8 mouse cellular contexts compared by ENCODE assay signal in the genomic region with DNA sequence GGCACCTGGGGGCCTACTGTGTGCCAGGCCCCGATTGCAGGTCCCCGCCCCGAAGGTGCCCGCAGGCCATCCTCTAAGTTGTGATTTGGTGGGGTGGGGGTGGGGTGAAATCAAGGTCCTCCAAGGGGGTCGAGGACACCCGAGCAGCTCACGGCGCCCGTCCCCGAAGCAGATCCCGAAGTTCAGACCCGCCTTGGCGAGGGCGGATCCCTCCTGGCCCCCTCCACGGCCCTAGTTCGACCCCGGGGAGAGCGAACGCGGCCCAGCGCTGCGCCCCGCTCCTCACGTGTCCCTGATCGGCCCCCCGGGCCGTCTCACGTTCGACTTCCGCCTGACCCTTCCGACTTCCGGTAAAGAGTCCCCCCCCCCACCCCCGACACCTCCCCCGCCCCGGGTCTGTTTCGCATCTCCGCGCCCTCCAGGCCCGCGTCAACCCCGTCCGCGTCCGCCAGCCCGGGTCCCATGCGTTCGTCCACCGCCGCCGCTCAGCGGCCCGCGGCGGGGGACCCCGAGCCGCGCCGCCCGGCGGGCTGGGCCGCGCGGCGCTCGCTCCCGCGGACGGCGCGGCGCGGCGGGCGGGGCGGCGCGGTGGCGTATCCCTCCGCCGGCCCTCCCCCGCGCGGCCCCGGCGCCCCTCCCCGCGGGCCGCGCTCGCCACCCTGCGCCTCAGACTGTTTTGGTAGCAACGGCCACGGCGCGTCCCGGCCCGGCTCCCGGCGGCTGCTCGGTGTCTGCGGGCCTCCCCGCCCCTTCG. TPM values are rescaled to one million over a fixed set of nuclear protein-coding genes. Genes with fewer than 3 reads are reported as not detected.
DNase-seq lines count a peak whose midpoint lies in the region; ATAC-seq and TF ChIP-seq lines count a peak whose summit lies in the region.

A gene (plus strand): TSS at position 164 of the 754 bp plus-strand sequence.

- peak within 1 kb of the TSS; percentile 90 for H3K9ac ChIP-seq in intestine, postnatal 0 days (ENCODE audit: low read depth, low read length)

- intact Hi-C loops in left cerebral cortex, postnatal 36 days (cut with DNase I) = loop anchor here (2.0 to 5.0 kb wide), 3 partner anchors 51 to 131 kb away; a partner anchor contains a TSS

- H3K9me3 ChIP-seq in intestine, postnatal 0 days (ENCODE audit: control insufficient read depth) = no peaks in the 10 kb centered on the region
- H3K9me3 ChIP-seq in midbrain, embryonic 10.5 days (replicated peaks) = no peaks in the 10 kb centered on the region

- peak; percentile 86 for ATAC-seq in intestine, postnatal 0 days

- H3K4me2 ChIP-seq in intestine, postnatal 0 days (replicated peaks; ENCODE audit: low read depth) = peak within 1 kb of the TSS; percentile 84

- H3K27ac ChIP-seq in intestine, postnatal 0 days (ENCODE audit: low read depth, low read length) = peak within 1 kb of the TSS; percentile 97
- peak within 1 kb of the TSS; percentile 99 for H3K27ac ChIP-seq in midbrain, embryonic 10.5 days (replicated peaks)

- H3K4me3 ChIP-seq in intestine, postnatal 0 days (ENCODE audit: low read depth, low read length) = peak within 1 kb of the TSS; percentile 88
- peak within 1 kb of the TSS; percentile 100 for H3K4me3 ChIP-seq in midbrain, embryonic 10.5 days

- peak; percentile 76 for DNase-seq in adrenal gland, adult 8-10 months
- DNase-seq in embryo, embryonic 9.5 days (ENCODE audit: extremely low spot score) = peak; percentile 90
- DNase-seq in gonadal fat pad, adult 2 months (ENCODE audit: low read depth) = no peak
- DNase-seq in left cerebral cortex, postnatal 36 days (ENCODE audit: low spot score in 2 of 2) = peak; percentile 87
- peak; percentile 90 for DNase-seq in midbrain, embryonic 10.5 days (ENCODE audit: low spot score)
- peak; percentile 54 to 74 for DNase-seq in right cerebral cortex, postnatal 36 days (ENCODE audit: low spot score in 2 of 2)
- DNase-seq in yolk sac, embryonic 10.5 days (ENCODE audit: low spot score) = peak; percentile 90

- TF ChIP-seq CTCF in intestine, postnatal 0 days (IDR thresholded peaks at IDR 0.05; ENCODE audit: low read depth) = 0 out of 2 replicates have a peak, but pooled peaks have one; percentile 6

- no peaks in the 10 kb centered on the region; the same call in 1 of the 2 replicates for H3K36me3 ChIP-seq in intestine, postnatal 0 days (ENCODE audit: control insufficient read depth, insufficient read depth)
- peaks cover 11% of the 10 kb centered on the region for H3K36me3 ChIP-seq in midbrain, embryonic 10.5 days

- WGBS in intestine, postnatal 0 days = 1% methylated on average over 66 of the region's 103 CpGs
- 3% methylated on average over 68 of the region's 103 CpGs for WGBS in midbrain, embryonic 10.5 days

- 0 out of 2 replicates have a peak, but pooled peaks cover 7% of the 10 kb centered on the region for H3K4me1 ChIP-seq in intestine, postnatal 0 days (replicated peaks; ENCODE audit: control insufficient read depth, insufficient read depth, low read length)
- peaks cover 42% of the 10 kb centered on the region for H3K4me1 ChIP-seq in midbrain, embryonic 10.5 days

- no peaks in the 10 kb centered on the region for H3K27me3 ChIP-seq in intestine, postnatal 0 days (replicated peaks; ENCODE audit: control insufficient read depth, insufficient read depth, low read length)
- no peaks in the 10 kb centered on the region for H3K27me3 ChIP-seq in midbrain, embryonic 10.5 days (ENCODE audit: low read depth, poor library complexity, severe bottlenecking)

RNA-seq across cellular contexts. Expression of the gene that starts here (rescaled TPM):
- total RNA-seq in adrenal gland, adult 8-10 months (2022) = 100 to 1,000 TPM; 177 to 211 (median 197) TPM
- 70.6 and 73.8 TPM in 2 replicates for polyA plus RNA-seq in gonadal fat pad, adult 2 months (2012; rRNA removed)
- polyA plus RNA-seq in intestine, postnatal 0 days (2015; fragmentation: Nextera tagmentation; extraction: Ambion mirVana) = 54.3 and 62.6 TPM in 2 replicates
- total RNA-seq in left cerebral cortex, postnatal 36 days (2021) = 100 to 1,000 TPM; 204 to 251 TPM
- 36.6 and 37.3 TPM in 2 replicates for polyA plus RNA-seq in midbrain, embryonic 10.5 days (2016; fragmentation: Nextera tagmentation; extraction: Ambion mirVana)
